Mouse (Mus musculus): ENCODE data around the gene Prss38. TPM values are rescaled to one million over a fixed set of nuclear protein-coding genes. Genes with fewer than 3 reads are reported as not detected.
A peak's percentile ranks its signal among the peaks of the same experiment; 100 is the strongest.

Prss38 gene
- not detected in 2 replicates for polyA plus RNA-seq (2011; ENCODE audit: insufficient read depth, insufficient read length, low replicate concordance, missing spikeins)

GRCm38 (mm10) chr11:59375475-59375874 lies at the start of gene Prss38:
Gene Prss38, minus strand, starts transcription at chr11:59375657.
- Histone ChIP-seq H3K4me3 (replicated peaks; ENCODE audit: control insufficient read depth, low read depth, low read length) (no peak within 1 kb of the TSS), H3K4me1 (ENCODE audit: control insufficient read depth, insufficient read depth, low read length) (no peaks in the 10 kb centered on the region), H3K27ac (ENCODE audit: control insufficient read depth, insufficient read depth, low read depth, low read length, poor library complexity) (no peak within 1 kb of the TSS)
- TF ChIP-seq CTCF (IDR thresholded peaks at IDR 0.05; ENCODE audit: control insufficient read depth, insufficient read depth, low read length) (no peak), POLR2A (IDR thresholded peaks at IDR 0.05; ENCODE audit: borderline replicate concordance, control insufficient read depth, low read depth, low read length) (no peak)
- 81% methylated on average over 16 of the region's 16 CpGs for WGBS

DNA sequence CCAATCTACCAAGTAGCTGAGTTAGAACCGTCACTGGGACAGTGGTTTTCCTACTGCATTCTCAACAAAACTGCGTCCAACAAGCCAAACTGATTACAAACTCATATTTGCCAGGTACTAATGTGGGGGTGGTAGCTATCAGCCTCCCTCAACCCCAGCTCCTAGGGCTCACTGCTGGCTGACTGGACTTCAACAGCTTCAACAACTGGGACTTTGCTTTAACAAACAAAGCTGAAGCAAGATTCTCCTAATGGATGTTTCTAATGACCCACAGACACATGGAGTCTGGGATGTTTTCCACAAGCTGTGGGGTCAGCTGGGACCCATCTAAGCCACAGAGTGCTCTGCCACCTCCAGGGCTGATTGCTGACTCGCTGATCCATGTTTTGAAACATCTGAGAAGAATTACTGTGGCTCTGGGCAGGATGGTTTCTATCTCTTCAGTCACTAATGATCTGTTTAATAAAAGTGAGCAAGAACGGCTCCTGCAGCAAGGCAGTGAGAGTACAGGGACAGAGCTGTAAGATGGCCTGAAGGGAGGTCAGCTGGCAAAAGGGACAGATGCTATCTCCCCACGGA lies 47.6 kb upstream of the Prss38 start:
- Histone ChIP-seq H3K4me1 (ENCODE audit: control insufficient read depth, insufficient read depth, low read length) (peaks cover 6% of the 10 kb centered on the region), H3K27ac (ENCODE audit: control insufficient read depth, insufficient read depth, low read depth, low read length, poor library complexity) (no peak overlapping the region), H3K4me3 (replicated peaks; ENCODE audit: control insufficient read depth, low read depth, low read length) (no peak overlapping the region)
- no peak for TF ChIP-seq POLR2A (IDR thresholded peaks at IDR 0.05; ENCODE audit: borderline replicate concordance, control insufficient read depth, low read depth, low read length)
- no peak for TF ChIP-seq CTCF (IDR thresholded peaks at IDR 0.05; ENCODE audit: control insufficient read depth, insufficient read depth, low read length)
- WGBS: 63% methylated on average over 5 of the region's 5 CpGs

DNA sequence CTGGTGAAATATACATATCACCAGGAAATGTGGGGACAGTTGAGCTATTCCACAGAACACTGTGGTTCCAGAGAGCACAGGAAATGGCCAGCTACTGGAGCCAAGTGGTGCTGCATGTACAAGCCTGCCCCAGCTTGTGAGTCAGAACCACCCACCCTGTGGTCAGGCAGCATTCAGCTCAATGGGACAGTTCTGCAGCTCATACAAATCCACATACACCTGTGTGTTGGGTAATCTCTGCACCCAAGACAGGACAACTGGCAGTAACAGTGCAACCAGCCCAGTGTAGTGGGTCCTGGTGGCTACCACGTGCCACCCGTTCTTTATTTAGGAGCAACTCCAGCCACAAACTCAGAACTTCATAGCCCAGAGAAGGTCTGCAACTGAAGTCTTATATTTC lies 46.5 kb upstream of the Prss38 start:
- H3K4me3 ChIP-seq (replicated peaks; ENCODE audit: control insufficient read depth, low read depth, low read length): no peak overlapping the region
- WGBS: 16% methylated on average over 2 of the region's 2 CpGs
- H3K4me1 ChIP-seq (ENCODE audit: control insufficient read depth, insufficient read depth, low read length): peaks cover 6% of the 10 kb centered on the region
- TF ChIP-seq CTCF (IDR thresholded peaks at IDR 0.05; ENCODE audit: control insufficient read depth, insufficient read depth, low read length) (no peak), POLR2A (IDR thresholded peaks at IDR 0.05; ENCODE audit: borderline replicate concordance, control insufficient read depth, low read depth, low read length) (no peak)
- no peak overlapping the region for H3K27ac ChIP-seq (ENCODE audit: control insufficient read depth, insufficient read depth, low read depth, low read length, poor library complexity)

GRCm38 (mm10) chr11:59421436-59421835 lies 46.0 kb upstream of the Prss38 start:
- peaks cover 6% of the 10 kb centered on the region for H3K4me1 ChIP-seq (ENCODE audit: control insufficient read depth, insufficient read depth, low read length)
- no peak overlapping the region for H3K4me3 ChIP-seq (replicated peaks; ENCODE audit: control insufficient read depth, low read depth, low read length)
- TF ChIP-seq CTCF (IDR thresholded peaks at IDR 0.05; ENCODE audit: control insufficient read depth, insufficient read depth, low read length): no peak
- no peak for TF ChIP-seq POLR2A (IDR thresholded peaks at IDR 0.05; ENCODE audit: borderline replicate concordance, control insufficient read depth, low read depth, low read length)
- WGBS: 14% methylated on average over 8 of the region's 8 CpGs
- H3K27ac ChIP-seq (ENCODE audit: control insufficient read depth, insufficient read depth, low read depth, low read length, poor library complexity): no peak overlapping the region

- Histone ChIP-seq H3K27ac (ENCODE audit: control insufficient read depth, insufficient read depth, low read depth, low read length, poor library complexity) (no peak overlapping the region), H3K4me1 (ENCODE audit: control insufficient read depth, insufficient read depth, low read length) (peaks cover 6% of the 10 kb centered on the region), H3K4me3 (replicated peaks; ENCODE audit: control insufficient read depth, low read depth, low read length) (no peak overlapping the region)
- TF ChIP-seq CTCF (IDR thresholded peaks at IDR 0.05; ENCODE audit: control insufficient read depth, insufficient read depth, low read length) (no peak), POLR2A (IDR thresholded peaks at IDR 0.05; ENCODE audit: borderline replicate concordance, control insufficient read depth, low read depth, low read length) (0 out of 2 replicates have a peak, but pooled peaks have one; percentile 8)
- 4% methylated on average over 5 of the region's 5 CpGs for WGBS
Observed at GRCm38 (mm10) chr11:59418708-59419107, 43.3 kb upstream of the Prss38 start.

DNA sequence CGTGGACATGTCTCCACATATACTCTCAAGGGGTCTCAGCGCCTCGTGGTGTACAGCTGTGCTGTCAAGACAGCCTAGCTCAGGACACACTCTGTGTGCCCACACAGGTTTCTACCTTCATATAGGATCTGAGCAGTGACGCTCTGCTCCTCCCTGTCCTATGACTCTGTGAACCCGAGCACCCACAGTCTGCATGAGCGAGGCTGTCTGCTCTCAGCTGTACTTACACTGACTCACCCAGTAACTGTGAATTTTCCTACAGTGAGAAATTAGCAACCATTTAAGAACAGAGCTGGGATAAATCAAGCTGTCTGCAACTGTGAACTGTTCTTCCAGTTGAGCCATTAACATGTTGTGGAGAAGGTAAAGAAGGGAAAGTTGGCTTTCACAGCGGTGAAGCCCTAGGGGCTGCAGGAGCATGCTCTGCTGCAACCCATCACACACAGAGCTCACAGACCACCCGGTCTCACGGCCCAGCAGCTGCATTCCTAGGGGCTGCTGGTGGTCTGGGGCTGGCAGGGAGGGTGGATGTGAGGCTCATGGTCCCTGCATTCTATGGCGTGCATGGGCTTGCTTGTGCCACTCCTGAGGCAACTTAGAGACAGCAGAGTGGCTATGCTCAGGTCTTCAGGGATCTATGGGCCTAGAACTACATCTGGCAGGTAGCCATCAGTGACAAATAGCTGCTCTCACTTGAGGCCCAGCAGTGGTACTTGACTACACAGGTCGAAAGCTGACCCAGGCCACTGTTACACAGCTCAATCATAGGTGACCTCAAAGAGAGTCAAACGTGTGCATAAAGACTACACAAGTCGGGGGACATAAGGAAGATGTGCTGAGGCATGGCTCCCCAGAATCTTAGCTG lies 37.8 kb upstream of the Prss38 start:
- H3K4me1 ChIP-seq (ENCODE audit: control insufficient read depth, insufficient read depth, low read length): no peaks in the 10 kb centered on the region; the same call in 1 of the 2 replicates
- no peak overlapping the region for H3K27ac ChIP-seq (ENCODE audit: control insufficient read depth, insufficient read depth, low read depth, low read length, poor library complexity)
- TF ChIP-seq CTCF (IDR thresholded peaks at IDR 0.05; ENCODE audit: control insufficient read depth, insufficient read depth, low read length) (no peak), POLR2A (IDR thresholded peaks at IDR 0.05; ENCODE audit: borderline replicate concordance, control insufficient read depth, low read depth, low read length) (no peak)
- H3K4me3 ChIP-seq (replicated peaks; ENCODE audit: control insufficient read depth, low read depth, low read length): no peak overlapping the region
- WGBS: 82% methylated on average over 13 of the region's 13 CpGs

DNA sequence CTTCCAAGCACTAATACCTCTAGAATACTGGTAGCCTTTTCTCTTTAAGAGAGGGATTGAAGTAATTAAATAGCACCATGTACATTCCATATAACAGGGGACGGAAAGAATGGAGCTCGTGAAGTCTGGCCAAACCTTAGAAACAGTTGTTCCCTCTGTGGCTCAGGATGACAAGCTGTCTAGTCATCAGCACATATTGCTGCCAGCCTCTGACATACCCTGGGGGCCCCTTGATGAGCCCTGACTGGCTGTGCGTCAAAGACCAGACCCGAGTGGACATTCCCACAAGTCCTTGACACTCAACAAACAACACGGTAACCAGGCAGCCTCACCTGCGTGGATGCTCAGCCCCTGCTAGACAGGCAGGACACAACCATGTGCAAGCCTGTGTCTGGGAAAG lies 36.6 kb upstream of the Prss38 start:
- H3K27ac ChIP-seq (ENCODE audit: control insufficient read depth, insufficient read depth, low read depth, low read length, poor library complexity): no peak overlapping the region
- no peak overlapping the region for H3K4me3 ChIP-seq (replicated peaks; ENCODE audit: control insufficient read depth, low read depth, low read length)
- H3K4me1 ChIP-seq (ENCODE audit: control insufficient read depth, insufficient read depth, low read length): no peaks in the 10 kb centered on the region
- WGBS: 83% methylated on average over 6 of the region's 6 CpGs
- TF ChIP-seq POLR2A (IDR thresholded peaks at IDR 0.05; ENCODE audit: borderline replicate concordance, control insufficient read depth, low read depth, low read length) (no peak), CTCF (IDR thresholded peaks at IDR 0.05; ENCODE audit: control insufficient read depth, insufficient read depth, low read length) (no peak)

GRCm38 (mm10) chr11:59410851-59411250 lies 35.4 kb upstream of the Prss38 start:
- TF ChIP-seq CTCF (IDR thresholded peaks at IDR 0.05; ENCODE audit: control insufficient read depth, insufficient read depth, low read length): no peak
- no peak for TF ChIP-seq POLR2A (IDR thresholded peaks at IDR 0.05; ENCODE audit: borderline replicate concordance, control insufficient read depth, low read depth, low read length)
- WGBS: 62% methylated on average over 2 of the region's 2 CpGs
- H3K4me1 ChIP-seq (ENCODE audit: control insufficient read depth, insufficient read depth, low read length): no peaks in the 10 kb centered on the region
- H3K4me3 ChIP-seq (replicated peaks; ENCODE audit: control insufficient read depth, low read depth, low read length): no peak overlapping the region
- no peak overlapping the region for H3K27ac ChIP-seq (ENCODE audit: control insufficient read depth, insufficient read depth, low read depth, low read length, poor library complexity)
